Mouse (Mus musculus) small intestine, adult 2 months (tissue): ENCODE results near the gene Alpi.

Experiments used
- CTCF ChIP-seq: fragments of 200-500 bp; IDR thresholded peaks from 2 replicates; pipeline ENCODE4 v1.5.1; 2012; ENCODE audit warnings: low read depth, mild to moderate bottlenecking, control low read depth, inconsistent platforms, low read length, moderate library complexity, mixed read lengths; ENCODE audit not compliant: insufficient replicate concordance, insufficient read length; ENCODE audit errors: extremely low read depth
- POLR2A ChIP-seq: fragments of 200-500 bp; IDR thresholded peaks from 2 replicates; pipeline ENCODE4 v1.6.1; 2012; ENCODE audit warnings: low read depth, mild to moderate bottlenecking, control low read depth, inconsistent platforms, low read length, moderate library complexity

- TF ChIP-seq POLR2A (no peak), CTCF (no peak)
These were observed 708 bp upstream of the Alpi start for GRCm38 (mm10) chr1:87102114-87102513.
